Mouse (Mus musculus) stomach, postnatal 0 days (tissue): ENCODE measurements around the gene Wipf2.
"Not testable (repeated sequence)": the region's sequence is repeated elsewhere in the genome, so short reads cannot be mapped to it uniquely, and the experiment has no call there.

Source experiments
- CTCF ChIP-seq: IDR thresholded peaks from 2 replicates; pipeline ENCODE4 v1.5.1; 2016; ENCODE audit warnings: antibody characterized with exemption, low read depth, mild to moderate bottlenecking, moderate library complexity
- EP300 ChIP-seq: optimal IDR thresholded peaks from 2 replicates; pipeline ENCODE3; 2016; ENCODE audit warnings: antibody characterized with exemption

- TF ChIP-seq EP300 = not testable (repeated sequence)
- peak; percentile 90 for TF ChIP-seq CTCF
Measured at GRCm38 (mm10) chr11:98922307-98922706, 58.9 kb downstream of the Wipf2 start.
